Mouse (Mus musculus) lung, postnatal 0 days (tissue): Measurements from ENCODE around the gene Plxnc1.

Source experiments
- CTCF ChIP-seq: IDR thresholded peaks from 2 replicates; pipeline ENCODE4 v1.5.1; 2016; ENCODE audit warnings: antibody characterized with exemption, mild to moderate bottlenecking
- EP300 ChIP-seq: IDR thresholded peaks from 2 replicates; pipeline ENCODE4 v1.6.1; 2016; ENCODE audit warnings: antibody characterized with exemption, mild to moderate bottlenecking, control low read depth

DNA sequence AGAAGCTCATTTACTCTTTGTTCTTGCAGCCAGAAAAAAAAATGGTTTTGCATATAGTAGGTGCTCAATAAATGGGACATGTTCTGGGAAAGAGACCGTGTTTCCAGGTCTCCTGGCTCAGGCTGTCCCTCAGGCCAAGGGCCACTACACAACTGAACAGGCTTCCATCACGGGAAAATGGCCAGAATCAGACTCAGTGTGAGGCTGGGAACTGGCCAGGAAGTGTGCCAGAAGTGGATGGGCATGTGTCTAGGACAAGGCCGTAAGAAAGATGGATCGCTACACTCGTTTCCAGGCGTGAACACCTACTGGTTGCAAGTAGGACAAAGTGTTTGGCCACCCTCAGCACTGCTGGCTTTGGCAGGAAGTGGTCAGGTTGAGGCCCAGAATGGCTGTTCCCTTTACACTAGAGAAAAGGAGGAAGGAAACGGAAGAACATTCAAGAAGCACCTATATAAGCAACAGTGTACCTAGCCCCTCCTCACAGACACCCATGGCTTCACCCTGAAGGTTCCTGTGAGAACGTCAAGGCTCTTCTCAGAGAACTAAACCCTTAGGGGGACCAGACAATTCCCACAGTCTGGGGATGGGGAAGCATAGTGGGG, 98.0 kb downstream of the Plxnc1 start:
- TF ChIP-seq CTCF = no peak
- no peak for TF ChIP-seq EP300
